Mouse (Mus musculus): ENCODE data around the gene Rab15.
"Not testable (repeated sequence)": the region's sequence is repeated elsewhere in the genome, so short reads cannot be mapped to it uniquely, and the experiment has no call there.

Rab15 gene
- long read RNA-seq, experiment 1, partial matches to known transcripts: 0 of 1 reads
- long read RNA-seq, experiment 1, other reads (novel, unspliced or antisense): 0 of 1 reads
- long read RNA-seq, experiment 2, partial matches to known transcripts: 0 of 2 reads
- long read RNA-seq, experiment 2, other reads (novel, unspliced or antisense): 0 of 2 reads

DNA sequence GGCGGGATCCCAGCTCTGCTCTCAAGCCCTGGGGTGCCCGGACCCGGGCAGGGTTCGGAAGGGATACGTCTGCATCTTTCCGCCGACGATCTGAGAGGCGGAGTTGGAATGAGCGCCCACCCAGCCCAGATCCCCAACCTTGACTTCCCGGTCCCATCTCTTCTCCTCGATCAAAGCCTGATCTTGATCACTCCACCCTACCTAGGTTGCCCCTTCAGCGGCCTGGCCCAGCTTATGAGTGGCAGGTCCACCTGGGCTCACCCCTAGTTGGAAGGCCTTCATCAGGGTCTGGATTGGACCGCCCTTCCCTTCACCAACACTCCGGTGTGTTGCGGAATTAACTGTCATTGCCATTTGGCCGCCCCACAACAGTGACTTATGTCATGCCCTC, at the start of gene Rab15:
Gene Rab15, minus strand, starts transcription at position 258 of the 391 bp plus-strand sequence.
- intact Hi-C loops (cut with DNase I): no loop called here

DNA sequence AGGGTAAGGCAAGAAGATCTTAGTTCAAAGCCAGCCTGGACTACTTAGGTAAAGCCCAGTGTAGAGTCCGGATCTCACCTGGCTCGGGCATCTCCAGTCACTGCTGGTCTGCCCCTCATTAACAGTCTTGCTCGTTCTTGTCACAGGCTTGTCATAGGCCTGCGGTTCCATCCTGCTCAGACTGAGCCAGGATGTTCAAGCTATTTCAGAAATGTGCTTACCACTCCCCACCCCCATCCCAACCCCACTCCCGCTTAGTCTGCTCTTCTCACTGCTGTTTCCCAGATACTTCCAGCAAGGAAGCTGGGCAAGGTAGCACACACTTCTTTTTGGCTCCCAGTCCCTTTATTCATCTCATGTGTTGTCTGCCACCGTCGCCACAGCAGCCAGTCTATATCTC, 46.9 kb upstream of the Rab15 start:
- intact Hi-C loops (cut with DNase I): no loop called here

DNA sequence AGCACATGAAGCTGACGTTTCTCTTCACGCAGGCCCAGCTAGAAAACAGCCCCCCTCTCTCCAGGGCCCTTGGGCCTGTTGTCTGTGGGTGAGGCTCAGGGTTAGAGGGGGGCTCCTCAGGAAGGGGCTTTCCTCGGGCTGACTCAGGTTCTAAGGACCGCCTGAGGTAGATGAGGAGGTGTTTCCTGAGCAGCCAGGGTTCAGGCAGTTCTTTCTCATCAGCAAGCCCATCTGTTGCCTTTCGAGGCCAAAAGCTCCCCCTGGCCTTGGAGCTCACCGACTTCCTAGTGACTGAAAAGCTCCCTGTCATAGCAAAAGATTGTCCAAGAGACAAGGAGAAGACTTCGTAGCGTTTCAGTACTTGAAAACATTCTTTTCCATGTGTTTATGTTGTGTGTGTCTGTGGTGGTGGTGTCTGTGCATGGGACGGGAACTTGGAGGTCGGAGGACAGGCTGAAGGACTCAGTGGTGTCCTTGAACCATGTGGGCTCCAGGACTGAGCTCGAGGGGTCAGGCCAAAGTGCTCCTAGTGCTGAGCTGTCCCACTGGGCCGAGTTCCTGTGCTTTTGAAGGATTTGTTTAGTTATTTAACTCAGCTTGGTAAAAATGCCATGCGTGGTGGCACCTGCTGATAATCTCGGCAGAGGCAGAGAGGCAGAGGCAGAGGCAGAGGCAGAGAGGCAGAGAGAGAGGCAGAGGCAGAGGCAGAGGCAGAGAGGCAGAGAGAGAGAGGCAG, 45.9 kb upstream of the Rab15 start:
- intact Hi-C loops (cut with DNase I): no loop called here

DNA sequence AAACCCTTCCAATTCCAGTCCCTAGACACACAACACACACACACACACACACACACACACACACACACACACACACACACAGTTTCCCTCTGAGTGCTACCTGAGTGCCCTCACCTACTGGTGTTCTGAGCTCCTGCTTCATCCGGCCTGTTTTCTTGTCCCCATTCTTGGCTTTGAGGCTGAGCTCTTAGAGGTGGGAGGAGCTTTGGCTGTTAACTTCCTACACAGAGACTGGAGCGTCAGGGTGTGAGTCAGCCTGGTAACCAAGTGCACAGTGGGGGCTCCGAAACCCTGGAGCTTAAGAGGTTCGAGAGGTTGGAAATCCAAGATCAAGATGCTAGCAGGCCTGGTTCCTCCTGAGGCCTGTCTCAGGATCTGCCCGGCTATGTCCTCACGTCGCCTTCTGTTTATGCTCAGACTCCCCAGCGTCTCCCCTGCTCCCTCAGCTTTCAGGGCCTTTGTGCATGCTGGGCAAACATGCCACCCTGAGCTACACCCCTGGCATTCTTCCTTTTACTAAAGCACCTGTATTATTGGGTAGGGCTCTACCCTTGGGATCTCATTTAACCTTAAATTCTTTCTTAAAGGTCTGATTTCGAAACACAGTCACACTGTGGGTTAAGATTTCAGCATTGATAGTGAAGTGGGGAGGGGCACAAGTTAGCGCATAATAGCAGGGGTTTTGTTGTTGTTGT, 45.0 kb upstream of the Rab15 start:
- intact Hi-C loops (cut with DNase I): no loop called here

DNA sequence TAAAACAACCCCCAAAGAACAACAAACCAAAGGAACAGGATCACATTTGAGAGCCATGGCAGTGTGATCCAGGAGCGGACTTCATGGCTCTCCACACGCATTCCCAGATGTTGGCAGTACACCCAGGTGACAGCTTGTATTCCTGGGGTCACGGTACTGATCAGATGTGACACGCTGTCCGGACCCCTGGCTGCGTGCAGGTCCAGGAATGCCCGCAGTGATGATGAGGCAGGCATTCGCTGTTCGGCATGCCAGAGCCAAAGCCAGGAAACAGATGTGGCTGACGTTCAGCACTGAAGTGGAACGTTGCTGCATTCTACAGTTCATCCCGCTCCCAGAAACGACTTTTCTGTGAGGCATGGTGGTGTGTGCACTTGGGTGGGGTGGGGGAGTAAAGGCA, 42.6 kb upstream of the Rab15 start:
- intact Hi-C loops (cut with DNase I): no loop called here

DNA sequence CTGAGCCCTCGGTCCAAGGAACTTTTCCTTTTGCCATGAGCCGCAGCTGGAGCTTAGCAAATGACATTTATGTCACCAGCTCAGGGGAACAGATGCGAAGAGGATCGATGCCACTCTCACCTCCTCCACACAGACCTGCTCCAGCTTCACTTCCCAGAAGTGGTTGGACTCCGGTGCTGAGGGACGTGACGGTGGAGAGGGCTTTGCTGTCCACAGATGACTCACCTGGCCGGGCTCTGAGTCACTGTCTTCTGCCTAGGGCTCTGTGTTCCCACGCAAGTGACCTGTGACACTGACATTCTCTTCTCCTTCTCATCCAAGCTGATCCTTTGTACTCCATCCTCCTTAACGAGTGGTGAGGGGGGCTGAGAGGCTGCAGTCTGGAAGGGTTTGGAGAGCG, 40.9 kb upstream of the Rab15 start:
- intact Hi-C loops (cut with DNase I): no loop called here

DNA sequence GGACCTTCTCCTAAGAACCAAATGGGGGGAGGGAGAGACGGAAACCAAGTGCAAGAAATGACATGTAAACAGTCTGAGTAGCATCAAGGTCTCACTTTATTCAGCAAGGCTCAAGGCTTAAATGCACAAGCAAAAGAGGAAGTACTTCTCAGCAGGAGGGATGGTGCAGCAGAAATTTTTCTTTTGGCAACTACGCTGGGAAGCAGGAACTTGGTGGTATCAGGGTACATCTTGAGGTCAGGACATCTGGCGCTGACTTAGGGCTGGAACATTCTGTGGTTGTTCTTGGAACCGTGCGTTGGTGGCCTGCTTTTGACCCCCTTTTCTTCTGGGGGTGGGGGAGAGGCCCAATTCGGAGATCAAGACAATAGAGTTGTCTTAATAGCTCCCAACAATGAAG, 36.1 kb upstream of the Rab15 start:
- intact Hi-C loops (cut with DNase I): not testable (repeated sequence)

DNA sequence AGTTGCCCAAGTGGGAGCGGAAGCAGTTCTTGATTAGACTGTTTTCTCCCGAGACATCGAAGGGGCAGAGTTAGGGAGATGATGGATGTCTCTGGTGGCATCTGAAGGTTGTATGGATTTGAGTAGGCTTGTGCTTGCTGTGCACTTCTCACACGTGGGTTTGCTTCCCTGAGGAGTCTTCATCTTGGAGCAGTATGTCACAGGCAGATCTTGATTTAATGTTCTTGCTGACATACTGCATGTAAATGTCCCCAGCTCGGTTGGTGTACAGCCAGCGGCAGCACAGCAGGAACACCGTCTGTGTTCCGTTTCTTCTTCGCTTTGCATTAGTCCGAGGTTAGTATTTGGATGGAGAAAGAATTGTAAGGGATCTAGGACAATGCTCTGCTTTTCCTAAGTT, 34.4 kb upstream of the Rab15 start:
- intact Hi-C loops (cut with DNase I): no loop called here

DNA sequence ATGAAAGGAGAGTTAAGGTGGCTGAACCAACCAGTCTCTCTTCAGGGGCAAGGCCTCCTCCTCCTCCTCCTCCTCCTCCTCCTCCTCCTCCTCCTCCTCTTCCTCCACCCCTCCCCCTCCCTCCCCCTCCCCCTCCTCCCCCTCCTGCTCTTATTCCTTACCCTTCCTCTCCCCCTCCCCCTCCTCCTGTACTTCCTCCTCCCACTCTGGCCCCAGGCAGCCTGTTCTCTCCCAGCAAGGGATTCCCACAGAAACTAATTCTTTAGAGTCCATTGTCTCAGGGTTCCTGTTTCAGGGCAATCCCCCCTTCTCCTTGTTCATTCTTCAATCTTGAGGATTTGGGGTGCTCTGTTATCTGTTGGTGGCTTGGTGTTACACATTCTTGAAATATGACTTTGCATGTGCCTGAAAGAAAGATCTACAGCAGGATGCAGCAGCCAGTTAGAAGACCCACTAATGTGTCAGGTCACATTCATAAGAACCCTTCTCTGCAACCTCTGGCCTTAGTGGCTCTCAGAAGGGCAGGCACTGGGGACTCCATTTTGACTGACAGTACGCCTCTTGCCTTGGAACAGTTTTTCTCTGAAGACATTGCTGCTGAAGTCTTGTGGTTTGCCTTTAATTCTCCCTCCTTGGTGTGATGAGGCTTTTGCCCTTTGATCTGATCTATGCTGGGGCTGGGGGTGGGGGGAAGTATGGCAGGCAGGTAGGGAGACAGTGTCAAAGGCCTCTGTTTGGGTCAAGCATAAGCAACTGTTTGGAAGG, 30.9 kb upstream of the Rab15 start:
- intact Hi-C loops (cut with DNase I): no loop called here

DNA sequence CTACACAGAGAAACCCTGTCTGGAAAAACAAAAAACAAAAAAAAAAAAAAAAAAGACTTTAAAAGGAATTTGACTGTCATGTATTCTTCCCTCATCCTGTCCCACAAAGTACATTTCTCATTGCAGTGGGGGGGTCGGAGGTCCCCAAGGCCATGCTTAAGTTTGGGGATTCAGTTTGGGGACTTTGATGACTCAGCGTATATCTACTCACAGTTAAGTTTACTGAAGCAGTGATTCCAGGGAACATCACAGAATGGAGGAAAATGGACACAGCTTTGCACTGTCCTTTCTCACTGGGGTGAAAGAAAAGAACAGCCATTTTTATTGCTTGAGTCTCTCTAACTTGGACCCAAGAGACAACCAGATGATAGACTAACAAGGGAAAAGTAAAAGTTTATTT, 29.7 kb upstream of the Rab15 start:
- intact Hi-C loops (cut with DNase I): no loop called here

DNA sequence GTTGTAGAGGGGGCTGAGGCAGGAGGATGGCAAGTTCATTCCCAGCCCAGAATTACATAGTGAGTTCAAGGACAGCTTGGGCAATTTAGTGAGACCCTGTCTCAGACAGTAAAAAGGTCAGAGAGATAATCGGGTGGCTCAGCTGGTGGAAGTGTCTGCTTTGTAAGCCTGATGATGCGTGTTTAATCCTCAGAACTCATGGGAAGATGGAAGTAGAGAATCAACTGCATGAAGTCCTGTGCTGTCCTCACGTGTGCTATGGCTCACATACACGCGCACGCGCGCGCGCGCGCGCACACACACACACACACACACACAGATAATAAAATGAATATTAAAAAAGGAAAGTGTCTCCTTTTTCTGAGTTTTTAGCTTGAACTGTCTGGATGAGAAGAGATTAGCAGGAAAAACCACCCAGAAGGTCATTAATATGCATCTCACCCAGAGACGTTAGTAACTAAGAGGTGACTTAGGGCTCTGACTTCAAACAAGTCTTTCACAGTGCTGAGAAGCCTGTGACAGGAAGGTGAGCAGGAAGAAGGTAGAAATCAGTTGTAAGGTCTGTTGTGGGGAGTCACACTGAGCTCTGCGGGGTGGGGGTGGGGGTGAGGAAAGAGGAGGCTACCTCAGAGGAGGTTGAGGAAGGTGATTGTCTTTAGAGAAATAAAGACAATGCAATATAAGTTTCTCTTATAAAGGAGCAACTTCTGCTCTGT, 21.8 kb upstream of the Rab15 start:
- intact Hi-C loops (cut with DNase I): no loop called here

DNA sequence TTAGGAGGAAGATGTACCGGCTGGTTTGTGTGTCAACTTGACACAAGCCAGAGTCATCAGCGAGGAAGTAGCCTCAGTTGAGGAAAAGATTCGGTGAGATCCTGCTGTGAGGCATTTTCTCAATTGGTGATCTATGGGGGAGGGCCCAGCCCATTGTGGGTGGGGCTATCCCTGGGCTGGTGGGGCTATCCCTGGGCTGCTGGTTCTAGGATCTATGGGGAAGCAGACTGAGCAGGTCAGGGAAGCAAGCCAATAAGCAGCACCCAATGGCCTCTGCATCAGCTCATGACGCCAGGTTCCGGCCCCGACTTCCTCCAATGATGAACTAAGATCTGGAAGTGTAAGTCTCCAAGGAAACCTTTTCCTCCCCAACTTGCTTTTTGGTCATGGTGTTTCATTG, 17.4 kb upstream of the Rab15 start:
- intact Hi-C loops (cut with DNase I): no loop called here

DNA sequence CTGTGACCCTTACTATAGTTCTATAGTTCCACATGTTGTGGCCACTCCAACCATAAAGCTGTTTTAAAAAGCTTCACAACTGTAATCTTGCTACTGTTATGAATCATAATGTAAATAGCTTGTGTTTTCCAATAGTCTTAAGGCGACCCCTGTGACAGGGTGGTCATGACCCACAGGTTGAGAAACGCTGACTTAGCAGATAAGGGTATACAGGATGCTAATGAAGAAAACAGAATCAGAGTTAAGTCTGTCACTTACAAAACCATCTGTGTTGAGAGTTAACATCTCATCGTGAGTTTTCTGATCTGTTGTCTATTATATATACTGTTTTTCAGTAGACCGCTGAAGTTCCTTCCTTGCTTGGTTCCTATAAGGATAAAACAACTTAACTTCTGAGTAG, 16.6 kb upstream of the Rab15 start:
- intact Hi-C loops (cut with DNase I): no loop called here

DNA sequence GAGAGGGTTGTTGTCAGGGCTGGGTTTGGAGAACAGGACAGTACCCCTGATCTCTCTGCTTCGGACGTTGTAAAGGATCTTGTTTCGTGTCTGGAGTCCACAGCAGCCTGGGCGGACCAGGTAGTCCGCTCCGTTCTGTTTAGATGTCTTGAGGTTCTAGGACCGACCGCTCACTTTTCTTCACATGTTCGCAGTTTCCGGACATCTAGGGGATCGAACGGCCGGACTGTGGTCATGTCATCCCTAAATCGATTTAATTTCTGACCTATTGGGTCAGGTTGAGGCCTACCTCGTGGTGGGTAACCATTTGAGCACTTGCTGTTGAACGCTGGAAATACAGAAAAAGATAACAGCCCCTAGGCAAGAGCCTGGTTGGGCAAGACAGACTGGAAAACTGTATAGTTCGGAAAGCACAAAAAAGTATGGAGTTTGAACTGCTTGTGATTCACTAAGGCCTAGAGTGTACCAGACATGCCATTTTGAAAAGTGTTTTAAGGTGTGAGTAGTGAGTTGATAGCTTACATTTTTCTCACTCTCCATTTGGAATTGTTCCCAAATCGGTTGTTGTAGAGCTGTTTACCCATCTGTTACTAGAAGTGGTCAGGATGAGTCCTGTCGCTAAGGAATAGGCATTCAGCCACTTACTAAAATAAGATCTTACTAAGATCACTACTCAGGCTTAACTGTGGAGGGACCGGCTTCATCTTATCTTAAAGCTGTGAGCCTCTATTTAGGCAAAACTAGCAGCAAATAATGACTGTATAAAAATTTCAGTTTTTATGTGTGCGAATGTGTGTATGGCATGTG, 15.3 kb upstream of the Rab15 start:
- intact Hi-C loops (cut with DNase I): loop anchor here (1.0 kb wide), 1 partner anchor 41 kb away; no protein-coding TSS in a partner anchor

DNA sequence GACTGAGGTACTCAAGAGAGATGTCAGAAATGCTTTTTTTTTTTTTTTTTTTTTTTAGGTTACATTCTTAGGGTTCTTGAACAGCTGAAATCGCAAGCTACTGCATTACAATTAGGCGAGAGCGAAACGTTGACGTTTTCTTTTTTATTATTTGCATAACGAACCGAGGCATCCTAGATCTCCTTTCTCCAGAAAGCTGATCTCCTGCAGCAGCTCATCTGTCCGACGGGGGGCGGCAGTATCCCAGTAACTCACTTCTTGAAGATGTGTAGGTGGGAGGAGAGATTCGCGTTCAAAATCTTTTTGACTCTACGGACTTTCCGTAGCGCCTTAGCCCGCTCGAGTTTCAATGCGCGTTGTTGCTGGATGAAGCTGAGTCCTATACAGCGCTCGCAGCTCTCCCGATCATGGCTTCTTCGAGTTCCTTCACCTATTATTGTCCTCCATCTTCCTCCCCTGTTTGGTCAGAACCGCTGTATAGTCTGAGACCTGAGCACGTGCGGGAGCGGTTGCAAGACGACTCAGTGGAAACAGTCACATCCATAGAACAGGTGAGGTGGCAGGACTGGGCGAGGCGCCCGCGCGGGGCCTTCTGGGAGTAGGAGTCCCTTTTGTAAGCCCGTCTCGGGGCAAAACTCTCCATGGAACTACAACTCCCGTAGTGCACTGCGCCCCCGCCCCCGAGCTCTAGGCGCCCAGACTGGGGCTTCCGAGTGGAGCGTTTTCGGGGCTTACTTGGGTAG, 14.6 kb upstream of the Rab15 start:
- intact Hi-C loops (cut with DNase I): loop anchor here (1.0 kb wide), 1 partner anchor 42 kb away; no protein-coding TSS in a partner anchor

DNA sequence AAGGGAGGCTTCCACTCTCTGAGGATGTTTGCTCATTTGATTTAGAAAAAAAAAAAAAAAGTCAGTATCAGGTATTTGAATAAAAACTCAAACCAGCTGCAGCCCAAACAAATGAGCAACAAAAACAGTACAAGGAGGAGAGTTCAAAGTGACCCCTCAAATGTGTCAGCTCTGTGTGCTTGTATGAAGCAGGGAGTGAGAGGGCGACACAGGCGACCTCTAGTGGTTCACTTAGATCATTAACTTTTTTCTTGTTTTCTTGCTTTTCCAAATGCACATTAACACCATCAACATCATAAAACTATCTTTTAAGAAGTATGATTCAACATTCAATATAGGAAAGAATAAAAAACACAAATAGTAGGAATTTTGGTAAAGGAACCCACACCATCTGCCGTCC, 10.0 kb upstream of the Rab15 start:
- intact Hi-C loops (cut with DNase I): no loop called here

DNA sequence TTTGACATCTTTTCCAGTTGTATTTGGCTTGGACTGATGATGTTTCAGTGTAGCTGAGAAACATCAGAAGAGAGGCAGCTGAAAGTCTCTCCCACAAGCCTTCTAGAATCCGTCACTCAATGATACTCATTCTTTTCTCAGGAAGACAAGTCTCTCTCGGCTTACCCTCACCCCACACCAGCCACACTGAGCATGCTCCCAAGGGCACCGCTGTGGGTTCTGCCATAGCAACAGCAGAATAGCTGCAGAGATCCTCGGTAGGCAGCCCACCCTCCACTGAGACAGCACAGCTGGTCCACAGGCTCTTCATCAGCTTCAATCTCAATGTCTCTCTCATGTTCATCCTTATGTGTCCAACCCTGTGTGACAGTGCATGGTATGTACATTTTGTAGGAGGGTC, 2.6 kb upstream of the Rab15 start:
- intact Hi-C loops (cut with DNase I): no loop called here

DNA sequence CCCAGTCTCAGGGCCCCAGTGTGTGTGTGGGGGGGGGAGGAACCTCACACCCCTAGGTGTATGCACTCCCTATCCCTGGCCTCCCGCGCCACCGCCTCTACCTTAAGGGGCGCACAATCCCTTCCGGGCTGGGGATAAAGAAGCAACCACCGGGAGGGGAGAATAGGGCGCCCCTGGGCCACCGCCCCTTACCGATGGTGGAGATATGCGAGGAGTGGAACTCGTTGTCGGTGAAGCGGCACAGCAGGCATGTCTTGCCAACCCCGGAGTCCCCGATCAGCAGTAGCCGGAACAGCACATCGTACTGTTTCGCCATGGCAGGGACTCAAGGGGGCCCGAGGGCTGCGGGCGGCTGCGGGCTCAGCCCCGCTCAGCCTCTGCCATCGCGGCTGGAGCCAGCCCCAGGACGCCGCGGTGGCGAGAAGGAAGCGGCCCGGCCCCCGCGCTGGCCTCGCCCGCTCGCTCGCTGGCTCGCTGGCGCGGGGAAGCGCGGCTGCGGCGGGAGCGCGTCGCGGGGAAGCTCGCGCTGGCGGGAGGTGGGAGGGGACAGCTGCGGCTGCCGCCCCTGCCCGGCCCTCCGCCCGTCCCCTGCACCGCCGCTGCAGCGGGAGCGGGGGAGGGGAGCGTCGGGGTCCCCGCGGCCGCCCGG, 582 bp downstream of the Rab15 start:
- intact Hi-C loops (cut with DNase I): no loop called here

DNA sequence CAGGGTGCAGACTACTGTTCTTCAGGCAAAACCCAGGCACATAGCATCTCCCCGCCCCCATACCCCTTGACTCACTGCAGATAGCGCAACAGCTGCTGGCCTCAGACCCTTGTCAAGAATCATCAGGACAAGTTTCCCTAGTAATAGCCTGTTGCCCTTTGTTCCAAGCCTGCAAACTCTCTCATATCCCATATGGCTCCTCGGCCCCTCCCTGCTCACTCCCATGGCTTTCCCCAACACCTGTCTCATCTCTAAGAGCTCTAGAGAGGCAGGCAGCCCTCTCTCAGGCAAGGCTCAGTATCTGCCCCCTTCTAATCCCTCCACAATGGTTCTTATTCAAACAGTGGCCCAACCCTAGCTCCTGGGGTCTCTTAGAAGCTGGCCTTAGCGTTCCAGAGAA, 2.1 kb downstream of the Rab15 start:
- intact Hi-C loops (cut with DNase I): no loop called here

Data from adrenal gland (tissue).